Mouse (Mus musculus): ENCODE data around the gene Vmn2r21. TPM values are rescaled to one million over a fixed set of nuclear protein-coding genes. Genes with fewer than 3 reads are reported as not detected.
"Not testable (repeated sequence)": the region's sequence is repeated elsewhere in the genome, so short reads cannot be mapped to it uniquely, and the experiment has no call there.

Gene Vmn2r21
- polyA plus RNA-seq (2012; rRNA removed), result not detected in 2 replicates

- not testable (repeated sequence) for DNase-seq (ENCODE audit: low read depth)
These were observed at the start of gene Vmn2r21 for GRCm38 (mm10) chr6:123533306-123533705. TSS of gene Vmn2r21 (minus strand) at chr6:123533406.

GRCm38 (mm10) chr6:123574698-123575097 lies 41.5 kb upstream of the Vmn2r21 start:
- not testable (repeated sequence) for DNase-seq (ENCODE audit: low read depth)

GRCm38 (mm10) chr6:123539755-123540154 lies 6.5 kb upstream of the Vmn2r21 start:
- DNase-seq (ENCODE audit: low read depth), result not testable (repeated sequence)

GRCm38 (mm10) chr6:123522263-123523011 lies 10.8 kb downstream of the Vmn2r21 start:
- not testable (repeated sequence) for DNase-seq (ENCODE audit: low read depth)

GRCm38 (mm10) chr6:123473045-123473444 lies 60.2 kb downstream of the Vmn2r21 start:
- DNase-seq (ENCODE audit: low read depth), result not testable (repeated sequence)

GRCm38 (mm10) chr6:123472458-123472987 lies 60.7 kb downstream of the Vmn2r21 start:
- DNase-seq (ENCODE audit: low read depth), result not testable (repeated sequence)

GRCm38 (mm10) chr6:123468651-123469050 lies 64.6 kb downstream of the Vmn2r21 start:
- DNase-seq (ENCODE audit: low read depth), result not testable (repeated sequence)

Other genes starting within 250 kb of the Vmn2r21 start
- gene Clec4e, start 243.5 kb downstream of the Vmn2r21 start, polyA plus RNA-seq (2012; rRNA removed), result 0.10 and 0.28 TPM in 2 replicates
- not detected in 2 replicates for gene Vmn2r19, start 225.1 kb downstream of the Vmn2r21 start, polyA plus RNA-seq (2012; rRNA removed)
- gene Vmn2r20, start 115.3 kb downstream of the Vmn2r21 start, polyA plus RNA-seq (2012; rRNA removed), result not detected in 2 replicates
- gene Vmn2r22, start 117.3 kb upstream of the Vmn2r21 start, polyA plus RNA-seq (2012; rRNA removed), result not detected in 2 replicates
- gene Vmn2r23, start 169.3 kb upstream of the Vmn2r21 start, polyA plus RNA-seq (2012; rRNA removed), result not detected in 2 replicates
- gene Vmn2r24, start 245.5 kb upstream of the Vmn2r21 start, polyA plus RNA-seq (2012; rRNA removed), result not detected in 2 replicates

Measured in gonadal fat pad, adult 2 months (tissue).